Mouse (Mus musculus) lung, embryonic 16.5 days (tissue): Measurements from ENCODE around the gene Kctd10. TPM values are rescaled to one million over a fixed set of nuclear protein-coding genes. Genes with fewer than 3 reads are reported as not detected.

Experiments
- ATAC-seq: fragments of 200-750 bp; cut with Nextera tagmentation; 2 replicates; pipeline ENCODE4 v1.8.0; 2017; ENCODE audit warnings: low read depth, mild to moderate bottlenecking, moderate library complexity
- H3K27ac ChIP-seq: fragments of 300-500 bp; sonication (generic); 2 replicates; pipeline ENCODE4 v1.5.1; 2014; ENCODE audit warnings: mild to moderate bottlenecking, control low read depth, low read length
- H3K27me3 ChIP-seq: fragments of 300-500 bp; sonication (generic); 2 replicates; pipeline ENCODE4 v1.6.1; 2014; ENCODE audit warnings: low read depth, low read length, mixed read lengths; ENCODE audit not compliant: control insufficient read depth, insufficient read depth
- H3K36me3 ChIP-seq: fragments of 300-500 bp; sonication (generic); 2 replicates; pipeline ENCODE4 v1.6.1; 2014; ENCODE audit warnings: low read length; ENCODE audit not compliant: control insufficient read depth, insufficient read depth
- H3K4me1 ChIP-seq: fragments of 300-500 bp; sonication (generic); replicated peaks from 2 replicates; pipeline ENCODE4 v1.6.1; 2014; ENCODE audit warnings: low read length, mixed read lengths; ENCODE audit not compliant: control insufficient read depth, insufficient read depth
- H3K4me2 ChIP-seq: fragments of 300-500 bp; sonication (generic); 2 replicates; pipeline ENCODE4 v1.6.1; 2014; ENCODE audit warnings: low read depth, low read length, control low read depth
- H3K4me3 ChIP-seq: fragments of 300-500 bp; sonication (generic); 2 replicates; pipeline ENCODE4 v1.5.1; 2014; ENCODE audit warnings: mild to moderate bottlenecking, low read length, control low read depth
- H3K9ac ChIP-seq: fragments of 300-500 bp; sonication (generic); 2 replicates; pipeline ENCODE4 v1.6.1; 2014; ENCODE audit warnings: low read length, control low read depth
- H3K9me3 ChIP-seq: fragments of 300-500 bp; sonication (generic); 2 replicates; pipeline ENCODE4 v1.6.1; 2016; ENCODE audit warnings: low read length; ENCODE audit not compliant: control insufficient read depth
- WGBS: fragments of 180-500 bp; shearing (Covaris S2); extraction: QIAGEN DNeasy Blood & Tissue Kit; methylation state at CpG from one replicate; pipeline ENCODE4 v1.1.7; 2014; 5-methylcytosine and 5-hydroxymethylcytosine counted together
- polyA plus RNA-seq: library from polyadenylated mRNA; unstranded; fragments of >200 nt; fragmentation: Nextera tagmentation; extraction: Ambion mirVana; gene quantifications from 2 replicates; pipeline ENCODE4 v1.2.1, GENCODE M21; 2015

The Kctd10 gene
- polyA plus RNA-seq, 1 experiment from 2014 or later: 200 TPM

DNA sequence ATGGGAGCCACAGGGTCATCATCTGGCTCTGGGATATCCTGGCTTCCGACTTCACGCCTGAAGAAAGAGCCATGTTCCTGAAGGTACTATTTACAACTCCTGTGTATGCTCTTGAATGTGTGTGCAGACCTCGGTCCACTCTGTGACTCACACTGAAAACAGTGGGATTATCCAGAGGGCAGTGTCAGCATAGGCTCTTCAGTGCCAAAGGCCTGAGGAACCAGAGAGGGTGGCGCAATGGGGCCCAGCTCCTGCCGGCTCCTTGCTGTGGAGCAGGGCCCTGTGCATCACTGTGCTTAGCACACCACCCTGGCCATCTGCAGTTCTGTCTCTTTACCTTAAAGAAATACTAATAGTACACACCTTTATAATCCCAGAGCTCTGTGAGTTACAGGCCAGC is 35.3 kb upstream of the Kctd10 start:
- Histone ChIP-seq H3K4me2 (no peak overlapping the region), H3K4me1 (peaks cover 23% of the 10 kb centered on the region), H3K27me3 (no peaks in the 10 kb centered on the region), H3K9me3 (no peaks in the 10 kb centered on the region), H3K27ac (no peak overlapping the region), H3K9ac (no peak overlapping the region), H3K4me3 (no peak overlapping the region), H3K36me3 (peaks cover 59% of the 10 kb centered on the region)
- 92% methylated on average over 5 of the region's 5 CpGs for WGBS
- no peak for ATAC-seq

DNA sequence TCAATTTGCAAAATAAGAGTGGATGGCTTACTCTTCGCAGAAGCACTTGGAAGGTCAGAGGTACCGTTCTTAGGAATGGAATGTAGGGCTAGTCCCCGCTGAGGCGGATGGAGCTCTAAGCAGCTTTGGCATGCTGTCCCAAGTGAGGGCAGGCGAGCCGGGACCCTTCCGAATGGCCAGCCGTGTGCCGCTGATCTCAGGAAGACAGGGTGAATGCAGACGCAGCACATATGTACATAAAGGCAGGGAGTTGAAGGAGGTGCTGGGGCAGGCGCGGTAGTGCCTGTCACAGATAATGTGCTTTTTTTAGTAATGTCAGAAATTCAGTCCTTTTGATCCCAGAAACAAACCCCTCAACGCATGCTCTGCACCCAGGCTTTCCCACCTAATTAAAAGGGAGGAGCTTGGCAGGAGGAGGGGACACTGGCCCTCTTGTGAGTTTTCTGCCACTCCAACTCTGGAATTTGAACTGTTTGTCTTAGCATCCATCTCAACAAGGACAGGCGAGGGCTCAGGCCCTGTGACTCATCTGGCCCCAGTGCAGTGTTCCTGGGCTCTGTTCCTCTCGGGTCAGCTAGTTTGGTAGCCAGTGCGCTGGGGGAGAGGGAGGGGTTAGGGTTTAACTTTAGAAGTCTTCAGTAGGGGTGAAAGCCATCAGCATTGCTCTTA is 32.9 kb upstream of the Kctd10 start:
- Histone ChIP-seq H3K36me3 (peaks cover 57% of the 10 kb centered on the region), H3K4me2 (no peak overlapping the region), H3K27ac (peak overlapping the region; percentile 81), H3K9me3 (no peaks in the 10 kb centered on the region), H3K4me3 (no peak overlapping the region), H3K4me1 (peaks cover 26% of the 10 kb centered on the region), H3K9ac (no peak overlapping the region), H3K27me3 (no peaks in the 10 kb centered on the region)
- ATAC-seq: peak; percentile 90
- WGBS: 16% methylated on average over 16 of the region's 16 CpGs

DNA sequence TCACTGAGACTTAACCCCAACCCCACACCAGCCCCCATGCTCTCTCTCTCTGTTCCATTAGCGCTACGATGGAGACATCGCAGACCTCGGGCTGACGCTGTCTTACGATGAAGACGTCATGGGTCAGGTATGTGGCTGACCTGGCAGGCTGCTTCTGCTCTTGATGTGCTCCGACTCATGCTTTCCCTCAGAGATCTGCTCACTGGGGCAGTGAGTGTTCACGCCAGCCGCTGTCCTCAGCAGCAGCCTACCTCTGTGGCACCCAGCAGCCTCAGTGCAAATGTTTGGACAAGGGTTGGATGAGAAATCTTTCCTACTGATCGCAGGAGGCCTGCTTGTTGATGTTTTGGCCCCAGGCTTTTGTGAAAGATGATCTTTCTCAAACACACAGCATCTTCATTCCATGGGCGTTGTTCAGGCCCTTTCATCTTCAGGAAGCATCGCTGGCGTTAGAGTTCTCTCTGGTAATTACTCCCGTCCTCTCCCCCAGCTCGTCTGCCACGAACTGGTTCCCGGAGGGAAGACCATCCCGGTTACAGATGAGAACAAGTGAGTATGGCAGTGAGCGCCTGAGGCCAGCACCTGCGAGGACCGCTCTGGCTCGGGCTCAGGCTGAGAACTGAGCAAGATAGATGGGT is 32.2 kb upstream of the Kctd10 start:
- no peak overlapping the region for H3K4me3 ChIP-seq
- peak; percentile 27 for ATAC-seq
- H3K4me1 ChIP-seq: peaks cover 26% of the 10 kb centered on the region
- H3K27me3 ChIP-seq: no peaks in the 10 kb centered on the region
- no peaks in the 10 kb centered on the region for H3K9me3 ChIP-seq
- peak overlapping the region; percentile 81 for H3K27ac ChIP-seq
- 32% methylated on average over 23 of the region's 23 CpGs for WGBS
- no peak overlapping the region for H3K9ac ChIP-seq
- H3K36me3 ChIP-seq: peaks cover 61% of the 10 kb centered on the region
- H3K4me2 ChIP-seq: no peak overlapping the region

DNA sequence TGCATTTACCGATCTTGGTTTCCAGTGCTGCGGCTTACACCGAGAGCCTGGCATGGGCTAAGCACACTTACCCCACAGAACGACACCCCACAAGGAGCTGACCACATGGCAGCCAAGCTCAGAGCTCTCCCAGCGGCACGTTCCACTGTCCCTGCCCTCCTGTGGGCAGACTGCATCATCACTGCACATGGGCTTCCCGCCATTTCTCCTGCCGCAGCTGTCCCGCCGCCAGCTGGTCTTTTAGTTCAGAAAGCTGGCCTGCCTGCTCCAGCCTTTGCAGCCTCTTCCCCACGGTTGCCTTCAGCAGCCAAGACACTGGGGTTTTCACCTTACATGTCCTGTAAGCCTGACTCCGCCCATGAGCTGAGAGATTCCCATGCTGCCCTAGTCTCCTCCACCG is 30.1 kb upstream of the Kctd10 start:
- 84% methylated on average over 13 of the region's 13 CpGs for WGBS
- Histone ChIP-seq H3K36me3 (peaks cover 63% of the 10 kb centered on the region), H3K4me2 (no peak overlapping the region), H3K9me3 (no peaks in the 10 kb centered on the region), H3K27me3 (no peaks in the 10 kb centered on the region), H3K4me3 (no peak overlapping the region), H3K9ac (no peak overlapping the region), H3K27ac (no peak overlapping the region), H3K4me1 (peaks cover 26% of the 10 kb centered on the region)
- ATAC-seq: no peak

DNA sequence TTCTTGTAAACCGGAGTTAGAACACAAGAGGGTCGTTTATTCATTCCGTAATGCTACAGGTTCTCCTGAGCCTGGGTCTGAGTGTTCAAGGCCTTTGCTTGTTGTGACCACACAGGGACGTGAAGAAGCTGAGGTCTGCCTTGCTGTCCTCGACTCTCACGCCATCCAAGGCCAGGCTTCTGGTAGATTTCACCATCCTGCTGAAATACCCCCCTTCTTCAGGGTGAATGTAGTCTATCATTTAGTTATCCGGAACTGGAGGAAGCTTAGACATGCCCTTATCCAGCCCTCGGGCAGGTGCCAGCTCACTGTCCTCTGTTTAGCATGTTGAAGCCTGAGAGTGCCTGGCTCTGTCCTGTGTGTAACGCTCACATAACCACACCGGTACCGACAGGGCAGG is 28.5 kb upstream of the Kctd10 start:
- H3K27ac ChIP-seq: no peak overlapping the region
- no peak overlapping the region for H3K4me2 ChIP-seq
- no peak overlapping the region for H3K9ac ChIP-seq
- H3K27me3 ChIP-seq: no peaks in the 10 kb centered on the region
- ATAC-seq: no peak
- H3K4me1 ChIP-seq: peaks cover 25% of the 10 kb centered on the region
- no peaks in the 10 kb centered on the region for H3K9me3 ChIP-seq
- WGBS: 89% methylated on average over 11 of the region's 11 CpGs
- no peak overlapping the region for H3K4me3 ChIP-seq
- peaks cover 73% of the 10 kb centered on the region for H3K36me3 ChIP-seq

DNA sequence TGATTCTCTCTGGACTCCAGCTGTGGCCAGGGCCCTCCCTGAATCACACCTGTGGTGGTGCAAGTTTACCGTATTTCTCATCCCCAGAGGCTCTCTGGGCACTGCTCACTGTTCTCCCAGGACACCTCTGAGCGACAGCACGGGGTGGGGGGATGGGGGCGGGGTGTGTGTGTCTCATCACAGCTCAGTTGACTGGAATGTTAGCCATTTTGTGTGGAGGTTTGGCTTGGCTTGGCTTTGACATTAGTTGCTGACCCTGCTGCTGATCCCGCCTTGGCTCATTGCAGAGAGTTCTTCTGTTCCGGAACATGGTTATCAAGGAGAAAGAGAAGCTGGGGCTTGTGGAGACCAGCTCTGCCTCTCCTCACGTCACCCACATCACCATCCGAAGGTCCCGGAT is 27.5 kb upstream of the Kctd10 start:
- H3K4me2 ChIP-seq: no peak overlapping the region
- H3K27me3 ChIP-seq: no peaks in the 10 kb centered on the region
- H3K4me1 ChIP-seq: peaks cover 14% of the 10 kb centered on the region
- WGBS: 82% methylated on average over 9 of the region's 9 CpGs
- no peak overlapping the region for H3K27ac ChIP-seq
- no peak overlapping the region for H3K4me3 ChIP-seq
- H3K9me3 ChIP-seq: no peaks in the 10 kb centered on the region
- peaks cover 82% of the 10 kb centered on the region for H3K36me3 ChIP-seq
- ATAC-seq: peak; percentile 21; the same call in 1 of the 2 replicates
- H3K9ac ChIP-seq: no peak overlapping the region

DNA sequence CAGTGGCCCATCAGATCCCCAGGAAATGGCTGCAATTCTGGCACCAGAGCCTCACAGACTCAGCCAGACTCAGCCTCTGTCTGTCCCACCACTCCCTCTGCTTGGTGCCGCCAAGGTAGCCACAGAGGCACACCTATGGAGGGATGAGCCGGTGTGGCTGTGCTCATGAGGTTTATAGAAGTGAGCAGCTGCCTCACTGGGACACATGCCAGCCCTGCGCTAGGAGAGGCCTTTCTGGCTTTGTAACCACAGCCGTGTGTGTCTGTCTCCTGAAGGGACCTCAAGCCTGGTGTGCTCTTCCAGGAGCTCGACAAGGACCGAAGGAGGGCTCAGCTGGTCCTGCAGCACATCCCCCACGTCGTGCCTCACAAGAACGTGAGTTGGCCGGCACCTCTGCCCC is 27.0 kb upstream of the Kctd10 start:
- no peaks in the 10 kb centered on the region for H3K27me3 ChIP-seq

DNA sequence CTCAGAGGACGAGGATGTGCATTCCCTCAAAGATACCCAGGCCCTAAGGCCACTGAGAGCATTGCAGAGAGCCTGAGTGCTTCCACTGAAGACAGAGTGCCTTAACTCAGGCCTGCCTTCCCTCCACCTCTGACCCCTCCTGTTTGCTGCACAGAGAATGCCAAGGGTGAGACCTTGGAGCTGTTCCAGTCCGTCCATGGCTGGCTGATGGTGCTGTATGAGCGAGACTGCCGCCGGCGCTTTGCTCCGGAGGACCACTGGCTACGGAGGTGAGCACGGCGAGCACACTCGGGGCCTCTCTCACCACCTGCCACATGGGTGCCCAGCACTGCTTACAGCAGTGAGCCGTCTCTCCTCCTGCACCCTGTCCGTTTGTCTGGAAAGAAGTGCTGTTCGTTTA is 26.3 kb upstream of the Kctd10 start:
- H3K4me2 ChIP-seq: no peak overlapping the region
- H3K36me3 ChIP-seq: peaks cover 90% of the 10 kb centered on the region
- WGBS: 82% methylated on average over 14 of the region's 14 CpGs
- no peaks in the 10 kb centered on the region for H3K9me3 ChIP-seq
- no peaks in the 10 kb centered on the region for H3K27me3 ChIP-seq
- H3K27ac ChIP-seq: no peak overlapping the region
- no peak for ATAC-seq
- peaks cover 3% of the 10 kb centered on the region; the same call in 1 of the 2 replicates for H3K4me1 ChIP-seq
- no peak overlapping the region for H3K4me3 ChIP-seq
- no peak overlapping the region for H3K9ac ChIP-seq

More for the DNA sequence above, 27.0 kb upstream of the Kctd10 start:
- Histone ChIP-seq H3K9ac (no peak overlapping the region), H3K27ac (no peak overlapping the region), H3K36me3 (peaks cover 88% of the 10 kb centered on the region), H3K4me1 (peaks cover 9% of the 10 kb centered on the region), H3K4me2 (no peak overlapping the region), H3K9me3 (no peaks in the 10 kb centered on the region), H3K4me3 (no peak overlapping the region)
- 72% methylated on average over 10 of the region's 10 CpGs for WGBS
- ATAC-seq: no peak

DNA sequence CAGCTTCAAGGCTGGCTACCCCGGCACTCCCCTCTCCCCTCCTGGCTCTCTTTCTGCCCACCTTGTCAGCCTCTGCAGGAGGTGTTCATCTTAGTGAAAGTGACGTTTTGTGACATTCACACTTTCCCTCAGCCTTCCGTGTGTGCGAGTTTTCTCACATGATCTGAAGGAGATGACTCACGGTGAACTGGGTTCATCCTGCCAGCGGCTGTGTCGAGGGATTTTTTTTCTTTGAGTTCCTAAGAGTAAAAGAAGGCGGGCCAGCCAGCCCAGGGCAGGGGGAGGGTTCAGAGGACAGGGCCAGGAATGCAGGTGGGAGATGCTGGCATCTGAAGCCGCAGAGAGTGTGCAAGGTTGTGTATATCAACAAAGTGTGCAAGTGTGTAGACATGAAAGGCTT is 12.9 kb upstream of the Kctd10 start:
- 72% methylated on average over 9 of the region's 9 CpGs for WGBS
- Histone ChIP-seq H3K4me1 (no peaks in the 10 kb centered on the region), H3K4me2 (no peak overlapping the region), H3K4me3 (no peak overlapping the region), H3K27me3 (no peaks in the 10 kb centered on the region), H3K27ac (no peak overlapping the region), H3K36me3 (peaks cover 56% of the 10 kb centered on the region), H3K9me3 (no peaks in the 10 kb centered on the region), H3K9ac (no peak overlapping the region)
- ATAC-seq: no peak
